Mouse (Mus musculus): ENCODE measurements around the gene Cks1b.

GRCm38 (mm10) chr3:89388134-89388881 lies 29.9 kb downstream of the Cks1b start:
- TF ChIP-seq POLR2A (IDR thresholded peaks at IDR 0.05; ENCODE audit: low read depth, low read length) (no peak), CTCF (conservative IDR thresholded peaks at IDR 0.05; ENCODE audit: insufficient read depth, insufficient read length, low read depth, low read length) (no peak)

Data from kidney, adult 2 months (tissue).